Mouse (Mus musculus) neutrophil, adult 5-6 weeks (primary cell): ENCODE results near the gene Grm4. TPM values are rescaled to one million over a fixed set of nuclear protein-coding genes. Genes with fewer than 3 reads are reported as not detected.

Source experiments
- ATAC-seq: fragments of 151-379, 151-347 bp; 2 replicates; pipeline ENCODE4 v1.8.0; 2017; ENCODE audit warnings: mild to moderate bottlenecking, moderate TSS enrichment; ENCODE audit not compliant: insufficient number of reproducible peaks, poor library complexity, low FRiP score, severe bottlenecking; ENCODE audit errors: extremely low read depth
- total RNA-seq: library from RNA; stranded (forward); fragments of 200-1000 nt; gene quantifications from 2 replicates; pipeline ENCODE4 v1.2.3, GENCODE M21; 2017

The Grm4 gene
- total RNA-seq, 1 experiment from 2014 or later, result not detected

DNA sequence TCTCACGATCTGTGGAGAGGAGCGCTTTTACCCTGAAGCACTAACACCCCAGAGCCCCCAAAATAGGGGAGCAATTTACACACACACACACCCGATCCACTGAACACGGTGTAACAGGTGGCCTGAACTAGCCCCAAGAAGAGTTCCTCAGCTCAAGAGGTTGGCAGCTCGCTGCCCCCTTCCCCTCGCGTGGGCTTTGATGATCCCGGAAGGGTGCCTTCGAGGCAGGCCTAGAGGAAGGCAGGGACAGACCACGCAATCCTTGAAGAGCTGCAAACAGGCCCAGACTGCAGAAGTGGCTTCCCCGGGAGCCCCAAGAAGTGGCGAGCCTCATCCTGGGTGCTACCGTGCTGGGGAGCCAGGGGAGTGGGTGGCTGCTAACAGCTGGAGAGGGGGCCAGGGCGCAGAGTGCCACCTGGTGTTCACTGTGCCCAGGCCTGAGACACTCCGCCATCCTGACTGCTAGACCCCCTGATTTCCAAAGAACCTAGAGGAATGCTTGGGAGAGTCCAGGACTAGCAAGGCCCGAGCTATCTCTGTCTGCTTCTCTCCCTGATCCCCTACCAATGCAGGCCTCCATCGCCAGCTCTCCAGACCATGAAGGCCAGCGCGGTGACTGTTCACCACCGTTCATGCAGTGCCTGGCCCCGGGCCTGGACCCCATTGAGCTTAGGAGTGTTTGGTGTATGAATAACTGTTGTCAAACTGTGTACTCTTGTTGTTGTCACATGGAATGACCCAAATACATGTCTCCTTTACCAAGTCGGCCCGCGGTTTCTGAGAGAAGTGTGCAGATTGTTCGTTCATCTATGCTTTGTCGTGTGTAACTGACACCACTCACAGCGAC, 7.1 kb downstream of the Grm4 start:
- ATAC-seq, result no peak

GRCm38 (mm10) chr17:27513279-27513915, 7.8 kb downstream of the Grm4 start:
- ATAC-seq, result no peak

GRCm38 (mm10) chr17:27512619-27513161, 8.5 kb downstream of the Grm4 start:
- no peak for ATAC-seq

DNA sequence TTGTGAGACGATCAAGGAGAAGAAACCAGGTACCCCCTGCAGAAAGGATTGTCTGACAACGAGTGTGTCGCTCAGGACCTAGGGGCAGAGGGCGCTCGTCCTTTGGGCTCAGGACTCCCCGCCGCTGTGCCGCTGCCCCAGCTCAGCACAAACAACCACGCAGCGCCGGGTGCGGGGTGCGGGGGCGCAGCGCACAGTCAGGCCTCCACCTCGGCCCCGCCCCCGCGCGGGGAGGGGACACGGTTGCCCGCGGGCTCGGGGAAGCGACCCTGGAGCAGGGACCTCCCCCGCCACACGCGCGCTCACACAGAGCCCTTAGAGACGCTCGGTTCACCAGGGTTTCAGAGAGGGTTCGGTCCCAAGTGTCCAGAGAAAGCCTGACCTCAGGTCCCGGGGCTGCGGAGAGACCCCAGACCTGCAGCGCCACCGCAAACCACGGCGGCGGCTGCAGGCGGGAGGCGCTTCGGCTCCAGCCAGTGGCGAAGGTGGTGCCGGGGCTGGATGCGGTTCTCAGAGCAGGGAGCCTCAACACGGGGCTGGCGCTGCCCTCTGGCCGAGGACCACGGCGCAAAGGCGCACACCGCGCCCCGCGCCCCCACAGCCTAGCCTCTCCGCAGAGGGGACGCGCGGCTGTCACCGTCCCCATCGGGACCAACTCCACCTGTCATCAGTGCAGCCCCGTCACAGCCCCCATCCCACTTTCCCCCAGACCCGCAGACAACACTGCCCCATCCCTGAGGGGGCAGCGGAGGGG, 9.2 kb downstream of the Grm4 start:
- no peak for ATAC-seq

DNA sequence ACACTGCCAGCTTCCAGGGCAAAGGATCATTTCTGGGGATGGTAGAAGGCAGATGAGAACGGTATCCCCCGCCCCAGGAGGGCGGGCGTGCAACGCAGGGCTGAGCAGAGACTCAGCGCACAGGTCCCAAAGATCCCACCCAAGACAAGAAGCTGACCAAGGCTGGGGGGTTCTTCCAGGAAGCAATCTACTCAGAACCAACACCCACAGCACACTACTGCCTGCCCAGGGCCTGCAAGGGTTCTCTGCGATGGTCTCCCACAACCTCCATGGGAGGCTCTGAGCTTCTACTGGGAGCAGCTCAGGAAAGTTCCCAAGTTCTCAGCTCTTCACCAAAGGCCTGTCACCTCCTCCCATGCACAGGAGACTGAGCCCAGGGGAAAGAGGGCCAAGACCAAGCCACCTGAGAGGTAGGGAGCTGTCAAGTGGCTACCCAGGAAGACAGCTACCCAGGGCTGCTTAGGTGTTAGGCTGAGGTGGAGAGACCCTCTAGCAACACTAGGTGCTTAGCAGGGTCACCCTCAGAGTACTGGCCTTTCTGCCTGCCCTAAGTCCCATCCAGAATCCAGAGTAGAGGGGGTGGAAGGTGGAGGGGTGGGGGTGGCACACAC, 10.0 kb downstream of the Grm4 start:
- ATAC-seq, result no peak

DNA sequence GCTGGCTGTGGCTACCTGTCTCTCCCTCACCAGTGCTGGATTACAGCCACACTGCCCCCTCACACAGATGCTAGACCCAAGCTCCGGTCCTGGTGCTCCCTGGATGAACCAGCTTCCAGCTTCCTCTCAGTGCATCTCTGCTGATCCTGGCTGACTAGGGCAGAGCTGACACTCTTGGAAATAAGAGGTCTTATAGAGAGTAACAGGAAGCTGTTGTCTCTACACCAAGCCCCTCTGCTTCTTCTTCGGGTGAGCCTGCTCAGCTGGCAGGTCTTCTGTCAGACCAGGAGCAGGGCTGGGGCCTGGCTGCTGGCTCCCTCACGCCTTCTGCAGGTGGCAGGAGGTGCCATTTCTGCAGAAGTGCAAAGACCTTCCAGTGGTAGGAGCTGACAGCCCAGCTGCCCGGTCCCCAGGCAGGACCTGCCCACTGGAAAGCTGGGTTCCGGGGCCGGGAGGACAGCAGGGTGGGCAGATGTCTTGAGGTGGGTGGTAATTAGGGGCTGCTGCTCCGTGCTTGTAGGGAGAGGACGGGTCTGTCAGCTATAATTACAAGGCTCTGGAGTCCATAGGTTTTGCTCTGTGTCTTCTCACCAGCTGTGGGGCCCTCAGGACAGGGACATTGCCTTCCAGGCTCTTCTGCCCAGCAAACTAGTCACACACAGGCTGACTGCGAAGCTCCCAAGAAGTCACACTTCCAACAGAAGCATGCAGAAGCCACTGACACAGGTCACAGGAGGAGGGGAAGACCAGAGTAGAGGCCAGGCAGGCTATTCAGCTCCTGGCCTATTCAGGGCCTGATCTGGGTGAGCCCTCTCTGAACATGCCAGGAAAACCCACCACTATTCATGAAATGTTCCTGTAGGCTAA, 10.7 kb downstream of the Grm4 start:
- no peak for ATAC-seq

DNA sequence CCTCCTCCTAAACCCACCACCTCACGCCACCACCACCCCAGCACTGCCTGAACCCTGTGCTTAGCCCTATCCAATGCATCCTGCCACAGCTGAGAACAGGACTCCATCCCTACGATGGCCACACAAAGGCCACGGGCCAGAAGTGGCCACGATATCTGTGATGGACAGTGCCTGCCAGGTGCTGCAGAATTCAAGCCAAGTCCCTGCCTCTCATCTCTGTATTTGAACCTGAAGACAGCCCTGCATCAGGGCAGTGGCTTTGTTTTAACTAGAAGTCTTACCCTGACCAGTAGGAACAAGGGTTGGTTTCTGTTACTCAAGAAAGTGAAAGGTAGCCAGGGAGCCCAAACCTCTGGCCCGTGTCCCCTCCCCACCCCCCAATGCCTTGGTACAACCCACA, 12.1 kb downstream of the Grm4 start:
- ATAC-seq, result no peak

- no peak for ATAC-seq
These were observed 12.7 kb downstream of the Grm4 start for GRCm38 (mm10) chr17:27508513-27508912.

DNA sequence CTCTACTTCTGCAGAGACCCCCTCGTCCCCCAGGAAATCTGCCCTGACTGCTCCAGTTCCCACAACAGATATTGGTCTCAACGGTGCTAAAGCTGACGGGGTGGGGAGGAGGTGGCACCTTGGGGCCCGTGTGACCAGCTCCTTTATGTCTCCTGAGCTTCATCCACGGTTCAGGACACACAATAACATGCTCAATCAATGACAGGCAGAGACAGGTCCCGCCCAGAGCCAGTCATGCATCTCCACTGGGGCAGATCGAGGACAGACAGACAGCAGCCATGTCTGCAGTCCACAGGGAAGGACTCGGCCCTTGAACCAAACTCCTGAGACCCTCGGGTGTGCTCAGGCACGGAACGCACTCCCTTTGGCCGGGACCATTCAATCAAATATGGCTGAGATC, 13.2 kb downstream of the Grm4 start:
- no peak for ATAC-seq

DNA sequence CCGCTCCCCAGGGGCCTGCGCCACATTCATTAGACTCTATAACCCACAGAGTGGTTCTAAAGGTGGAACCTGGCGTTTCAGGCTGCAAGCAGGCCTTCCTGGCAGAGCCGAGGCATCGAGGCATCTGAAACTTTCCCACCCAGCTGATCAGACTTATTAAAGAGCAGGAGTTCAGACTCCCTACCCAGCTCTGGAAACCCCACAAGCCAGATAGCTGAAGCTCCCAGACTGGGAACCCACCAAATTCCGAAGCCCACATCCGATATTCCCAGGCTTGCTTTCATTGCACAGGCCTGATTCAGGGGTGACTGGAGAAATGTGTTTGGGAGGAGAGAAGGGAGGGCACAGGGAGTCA, 13.6 kb downstream of the Grm4 start:
- ATAC-seq, result no peak

DNA sequence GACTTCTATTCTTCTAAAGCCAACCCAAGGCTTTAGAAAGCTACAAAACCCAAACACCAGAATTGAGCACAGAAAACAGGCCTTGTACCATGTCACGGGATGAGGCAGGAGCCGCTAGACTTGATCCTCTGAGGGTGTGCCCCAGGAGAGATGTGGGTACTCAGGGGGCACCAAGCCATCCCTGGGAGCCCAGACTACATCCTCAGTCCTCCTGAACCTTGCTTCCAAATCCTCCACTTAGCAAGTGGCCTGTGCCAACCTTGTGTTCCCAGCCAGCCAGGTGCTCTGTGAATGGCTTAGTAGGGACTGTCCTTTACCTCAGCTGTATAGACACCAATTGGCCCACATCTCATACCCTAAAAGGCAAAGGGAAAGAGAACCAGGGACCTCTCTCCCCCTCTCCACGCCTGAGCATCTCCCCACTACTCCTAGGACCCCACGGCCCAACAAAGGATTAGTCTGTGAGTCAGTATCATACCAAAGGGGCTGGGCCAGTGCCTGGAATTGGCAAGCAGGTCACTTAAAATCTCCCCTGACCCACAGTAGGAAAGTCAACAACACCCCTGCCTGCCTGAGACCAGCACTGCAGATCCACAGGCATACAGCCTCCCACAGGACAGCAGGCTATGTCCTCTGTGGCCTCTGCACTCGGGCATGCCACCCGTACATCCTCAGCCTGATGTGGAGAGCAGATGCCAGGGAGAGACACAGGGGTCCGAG, 14.2 kb downstream of the Grm4 start:
- ATAC-seq, result no peak

DNA sequence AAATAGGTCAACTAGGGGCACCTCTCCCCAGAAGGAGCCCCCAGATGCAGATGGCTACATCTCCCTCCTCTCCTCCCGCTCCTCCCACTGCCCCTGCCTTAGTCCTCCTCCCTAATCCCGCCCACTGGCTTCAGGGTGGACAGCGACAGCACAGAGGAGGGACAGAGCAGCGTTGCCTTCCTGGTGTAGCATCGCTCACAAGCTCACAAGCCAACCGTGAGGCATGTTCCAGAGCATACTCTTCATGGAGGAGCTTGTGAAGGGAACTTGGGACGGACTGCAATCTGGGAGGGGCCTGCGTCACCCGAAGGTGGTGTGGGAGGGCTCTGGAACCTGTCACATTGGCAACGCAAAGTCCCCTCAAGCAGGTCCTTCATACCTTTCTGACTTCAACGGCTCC, 14.8 kb downstream of the Grm4 start:
- ATAC-seq, result no peak

- no peak for ATAC-seq
These were observed 15.9 kb downstream of the Grm4 start for GRCm38 (mm10) chr17:27505221-27505881.

- ATAC-seq, result no peak
These were observed 17.3 kb downstream of the Grm4 start for GRCm38 (mm10) chr17:27503869-27504268.

GRCm38 (mm10) chr17:27502736-27503445, 18.3 kb downstream of the Grm4 start:
- no peak for ATAC-seq

- ATAC-seq, result no peak
These were observed 18.9 kb downstream of the Grm4 start for GRCm38 (mm10) chr17:27502288-27502687.
